Mouse (Mus musculus) MEL (cell line): Measurements from ENCODE around the gene Rab14.

Source experiments
- EP300 ChIP-seq, 2 experiments: IDR thresholded peaks; 2 replicates each; pipeline ENCODE4 v1.6.1; 2011; ENCODE audit warnings: improper control_type of control experiment in 2 of 2, low read length in 2 of 2, low read depth in 1 of 2, mild to moderate bottlenecking in 1 of 2
- MAZ ChIP-seq: IDR thresholded peaks from 2 replicates; pipeline ENCODE4 v1.6.1; 2012; ENCODE audit warnings: low read depth, mild to moderate bottlenecking, inconsistent platforms, low read length, improper control_type of control experiment
- MYB ChIP-seq: IDR thresholded peaks from 2 replicates; pipeline ENCODE4 v1.6.1; 2011; ENCODE audit warnings: mild to moderate bottlenecking, low read depth, low read length, improper control_type of control experiment
- POLR2A ChIP-seq, 2 experiments: IDR thresholded peaks; 2 replicates each; pipeline ENCODE4 v1.6.1; 2011 to 2012; ENCODE audit warnings: low read length in 2 of 2, mild to moderate bottlenecking in 2 of 2, control low read depth in 1 of 2, improper control_type of control experiment in 1 of 2, low read depth in 1 of 2, moderate library complexity in 1 of 2; ENCODE audit not compliant: control insufficient read depth in 1 of 2, insufficient read depth in 1 of 2, poor library complexity in 1 of 2
- TAL1 ChIP-seq: IDR thresholded peaks from 2 replicates; pipeline ENCODE4 v1.6.1; 2012; ENCODE audit warnings: mild to moderate bottlenecking, inconsistent platforms, low read length, moderate library complexity, mixed read lengths
- TBP ChIP-seq: IDR thresholded peaks from 2 replicates; pipeline ENCODE4 v1.8.0; 2011; ENCODE audit warnings: low read depth, low read length, improper control_type of control experiment

GRCm38 (mm10) chr2:35208931-35209665 lies 8.2 kb upstream of the Rab14 start:
- TF ChIP-seq TAL1 (no peak), EP300 (IDR thresholded peaks at IDR 0.05; ENCODE audit: low read depth in 1 of 2, low read length in 2 of 2) (peak in 1 of 2 experiments; percentile 25; a peak in 3 of 4 replicates), POLR2A (IDR thresholded peaks at IDR 0.05; ENCODE audit: control insufficient read depth in 1 of 2, insufficient read depth in 1 of 2, low read depth in 1 of 2, low read length in 2 of 2, poor library complexity in 1 of 2) (0 out of 4 replicates have a peak, but pooled peaks of 1 of the 2 experiments have one; percentile 27), MYB (no peak), MAZ (no peak), TBP (0 out of 2 replicates have a peak, but pooled peaks have one; percentile 38)
